Mouse (Mus musculus) ES-Bruce4 (cell line): ENCODE results near the gene Ubl4b. TPM values are rescaled to one million over a fixed set of nuclear protein-coding genes. Genes with fewer than 3 reads are reported as not detected.

Experiments used
- H3K27ac ChIP-seq: 2 replicates; pipeline ENCODE4 v1.5.1; 2012; ENCODE audit warnings: low read length, inconsistent platforms; ENCODE audit not compliant: insufficient read depth
- H3K27me3 ChIP-seq: 2 replicates; pipeline ENCODE4 v1.6.1; 2012; ENCODE audit warnings: mild to moderate bottlenecking, low read length, inconsistent platforms; ENCODE audit not compliant: control insufficient read depth, poor library complexity, insufficient read depth, severe bottlenecking
- H3K36me3 ChIP-seq: 2 replicates; pipeline ENCODE4 v1.6.1; 2012; ENCODE audit warnings: inconsistent platforms, mild to moderate bottlenecking, low read length, moderate library complexity; ENCODE audit not compliant: control insufficient read depth, poor library complexity, insufficient read depth, severe bottlenecking
- H3K4me1 ChIP-seq: one replicate; pipeline ENCODE4 v1.8.1; 2011; ENCODE audit warnings: low read length; ENCODE audit not compliant: control insufficient read depth, insufficient read depth
- H3K4me3 ChIP-seq: 2 replicates; pipeline ENCODE4 v1.5.1; 2011; ENCODE audit warnings: low read depth, mild to moderate bottlenecking, low read length
- H3K9ac ChIP-seq: 2 replicates; pipeline ENCODE4 v1.6.1; 2012; ENCODE audit warnings: low read depth, mild to moderate bottlenecking, inconsistent platforms; ENCODE audit not compliant: poor library complexity, severe bottlenecking
- H3K9me3 ChIP-seq: replicated peaks from 2 replicates; pipeline ENCODE4 v1.6.1; 2012; ENCODE audit warnings: mild to moderate bottlenecking, low read length, inconsistent platforms; ENCODE audit not compliant: control insufficient read depth, poor library complexity, insufficient read depth, severe bottlenecking
- CTCF ChIP-seq: IDR thresholded peaks from one replicate; pipeline ENCODE4 v1.8.1; 2011; ENCODE audit warnings: low read depth, low read length
- EP300 ChIP-seq: IDR thresholded peaks from 2 replicates; pipeline ENCODE4 v1.6.1; 2011; ENCODE audit warnings: low read depth, low read length; ENCODE audit not compliant: insufficient read depth
- POLR2A ChIP-seq: IDR thresholded peaks from one replicate; pipeline ENCODE4 v1.8.1; 2011; ENCODE audit warnings: low read length; ENCODE audit not compliant: insufficient read depth
- polyA plus RNA-seq: library from polyadenylated mRNA; stranded (reverse); fragments of >200 nt; gene quantifications from 2 replicates; pipeline ENCODE4 v1.2.4, GENCODE M21; 2011; ENCODE audit warnings: low read depth; ENCODE audit not compliant: missing spikeins, insufficient read depth, insufficient read length

Gene Ubl4b
- polyA plus RNA-seq, 1 experiment: not detected

- no peaks in the 10 kb centered on the region for H3K36me3 ChIP-seq
- H3K4me3 ChIP-seq: no peak overlapping the region
- H3K9me3 ChIP-seq: no peaks in the 10 kb centered on the region
- TF ChIP-seq CTCF: no peak
- TF ChIP-seq POLR2A: no peak
- no peak for TF ChIP-seq EP300
- no peaks in the 10 kb centered on the region for H3K4me1 ChIP-seq
- no peak overlapping the region for H3K9ac ChIP-seq
- H3K27ac ChIP-seq: no peak overlapping the region
- peaks cover 2% of the 10 kb centered on the region; the same call in 1 of the 2 replicates for H3K27me3 ChIP-seq
Observed at GRCm38 (mm10) chr3:107576807-107577206, 21.9 kb upstream of the Ubl4b start.

GRCm38 (mm10) chr3:107571205-107571604 is 16.3 kb upstream of the Ubl4b start:
- Histone ChIP-seq H3K27me3 (no peaks in the 10 kb centered on the region), H3K4me1 (no peaks in the 10 kb centered on the region)
- TF ChIP-seq CTCF: peak; percentile 8
- TF ChIP-seq EP300: no peak
- TF ChIP-seq POLR2A: no peak

GRCm38 (mm10) chr3:107568721-107569120 is 13.8 kb upstream of the Ubl4b start:
- TF ChIP-seq POLR2A (no peak), EP300 (no peak), CTCF (no peak)
- H3K27me3 ChIP-seq: no peaks in the 10 kb centered on the region
- no peaks in the 10 kb centered on the region for H3K36me3 ChIP-seq
- no peaks in the 10 kb centered on the region for H3K9me3 ChIP-seq
- no peak overlapping the region for H3K27ac ChIP-seq
- no peak overlapping the region for H3K9ac ChIP-seq
- no peak overlapping the region for H3K4me3 ChIP-seq
- no peaks in the 10 kb centered on the region for H3K4me1 ChIP-seq

More at GRCm38 (mm10) chr3:107571205-107571604, 16.3 kb upstream of the Ubl4b start:
- no peak overlapping the region for H3K9ac ChIP-seq
- H3K36me3 ChIP-seq: no peaks in the 10 kb centered on the region
- H3K9me3 ChIP-seq: no peaks in the 10 kb centered on the region
- H3K27ac ChIP-seq: no peak overlapping the region
- H3K4me3 ChIP-seq: no peak overlapping the region

GRCm38 (mm10) chr3:107567766-107568165 is 12.9 kb upstream of the Ubl4b start:
- H3K27ac ChIP-seq: no peak overlapping the region
- no peaks in the 10 kb centered on the region for H3K27me3 ChIP-seq
- TF ChIP-seq CTCF: no peak
- no peak for TF ChIP-seq POLR2A
- TF ChIP-seq EP300: no peak
- H3K36me3 ChIP-seq: no peaks in the 10 kb centered on the region
- no peak overlapping the region for H3K9ac ChIP-seq
- H3K4me1 ChIP-seq: no peaks in the 10 kb centered on the region
- H3K9me3 ChIP-seq: no peaks in the 10 kb centered on the region
- H3K4me3 ChIP-seq: no peak overlapping the region

GRCm38 (mm10) chr3:107565331-107565730 is 10.5 kb upstream of the Ubl4b start:
- H3K27me3 ChIP-seq: no peaks in the 10 kb centered on the region
- H3K27ac ChIP-seq: no peak overlapping the region
- no peaks in the 10 kb centered on the region for H3K36me3 ChIP-seq
- no peak overlapping the region for H3K4me3 ChIP-seq
- no peaks in the 10 kb centered on the region for H3K4me1 ChIP-seq
- H3K9me3 ChIP-seq: no peaks in the 10 kb centered on the region
- TF ChIP-seq EP300 (no peak), CTCF (no peak), POLR2A (no peak)
- no peak overlapping the region for H3K9ac ChIP-seq

- Histone ChIP-seq H3K27ac (no peak overlapping the region), H3K9ac (no peak overlapping the region), H3K4me3 (no peak overlapping the region), H3K36me3 (no peaks in the 10 kb centered on the region), H3K9me3 (no peaks in the 10 kb centered on the region), H3K4me1 (no peaks in the 10 kb centered on the region), H3K27me3 (no peaks in the 10 kb centered on the region)
- TF ChIP-seq CTCF (no peak), EP300 (no peak), POLR2A (no peak)
Observed at GRCm38 (mm10) chr3:107563880-107564279, 9.0 kb upstream of the Ubl4b start.
